Mouse (Mus musculus): Measurements from ENCODE around the gene Apobec1.

- TF ChIP-seq GATA1 (IDR thresholded peaks at IDR 0.05; ENCODE audit: borderline replicate concordance, low read length) (no peak), FLI1 (IDR thresholded peaks at IDR 0.05; ENCODE audit: low read length) (no peak)
Observed at GRCm38 (mm10) chr6:122605483-122605882, 3.2 kb upstream of the Apobec1 start.
